ENCODE assay signal across 9 mouse cellular contexts in the genomic region with DNA sequence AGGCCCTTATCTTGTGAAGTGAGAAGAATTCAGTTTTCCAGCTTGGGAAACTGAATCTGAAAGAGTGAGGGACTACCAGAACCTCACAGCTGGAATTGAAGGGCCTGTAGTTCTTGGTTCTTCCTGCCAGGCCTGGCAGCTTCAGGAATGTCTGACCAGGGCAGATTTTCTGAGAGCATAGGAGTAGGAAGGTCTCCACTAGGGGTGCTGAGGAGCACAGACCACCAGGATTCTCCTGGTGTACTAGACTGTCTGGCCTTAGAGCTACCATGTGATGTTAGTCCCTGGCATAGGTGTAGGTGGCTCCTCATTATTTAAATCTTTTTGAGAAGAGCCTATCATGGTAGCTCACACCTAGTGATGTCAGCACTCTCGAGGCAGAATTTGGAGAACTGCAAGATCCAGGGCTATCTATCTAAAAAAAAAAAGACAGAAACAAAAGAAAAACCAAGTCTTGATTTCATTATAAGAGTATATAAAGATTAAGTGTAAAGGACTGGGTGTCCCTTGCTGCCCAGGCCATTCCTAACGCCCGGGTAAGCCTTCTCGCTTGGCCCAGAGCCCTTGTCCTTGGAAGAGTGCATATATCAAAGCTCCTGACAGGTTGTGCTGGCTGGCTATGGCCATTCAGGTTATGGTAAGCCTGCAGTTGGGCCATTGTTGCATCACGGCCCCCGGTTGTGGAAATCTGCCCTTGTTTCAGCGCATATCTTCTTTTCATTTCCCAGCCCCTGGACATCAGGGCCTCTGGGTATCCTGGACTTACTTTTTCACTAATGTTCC. TPM values are rescaled to one million over a fixed set of nuclear protein-coding genes. Genes with fewer than 3 reads are reported as not detected.
DNase-seq lines count a peak whose midpoint lies in the region; ATAC-seq and TF ChIP-seq lines count a peak whose summit lies in the region.
"Had no signal": no experiment of that assay in that cellular context is flagged by ENCODE, and none has a peak within 500 bp of the region (broad histone marks: within the 10 kb centered on the region; RNA-seq: fewer than 3 reads in every experiment).

No protein-coding gene starts in this region.

- peaks cover 2 to 18% of the 10 kb centered on the region in 2 experiments; a peak in 3 of 4 replicates for H3K4me1 ChIP-seq in MEL (ENCODE audit: control insufficient read depth in 1 of 2, insufficient read depth in 2 of 2, low read length in 2 of 2)
- H3K4me1 ChIP-seq in heart, embryonic 12.5 days (replicated peaks): peaks cover 73% of the 10 kb centered on the region
- peaks cover 52% of the 10 kb centered on the region for H3K4me1 ChIP-seq in liver, postnatal 0 days (ENCODE audit: insufficient read depth)

- DNase-seq in layer of hippocampus, postnatal 10 days (ENCODE audit: low spot score in 2 of 2): peak; percentile 66 to 75
- no peak for DNase-seq in layer of hippocampus, adult 9-11 months
- DNase-seq in MEL (ENCODE audit: low read depth, low spot score): peak; percentile 42
- peak; percentile 64 to 83 for DNase-seq in cerebellum, postnatal 25 days
- peak; percentile 47 for DNase-seq in liver, postnatal 0 days
- peak; percentile 68 for DNase-seq in ovary, postnatal 36 days (ENCODE audit: low spot score)
- DNase-seq: liver, embryonic 13.5 days had no signal

- H3K36me3 ChIP-seq in MEL (ENCODE audit: control insufficient read depth in 1 of 2, insufficient read depth in 2 of 2, low read length in 2 of 2): peaks cover 3 to 9% of the 10 kb centered on the region in 2 experiments; a peak in 3 of 4 replicates
- H3K36me3 ChIP-seq in heart, embryonic 12.5 days: peaks cover 33% of the 10 kb centered on the region
- peaks cover 10% of the 10 kb centered on the region; the same call in 1 of the 2 replicates for H3K36me3 ChIP-seq in liver, postnatal 0 days (replicated peaks; ENCODE audit: insufficient read depth, low read length)

- no peak overlapping the region for H3K4me2 ChIP-seq in heart, embryonic 12.5 days
- no peak overlapping the region for H3K4me2 ChIP-seq in liver, postnatal 0 days (ENCODE audit: low read depth, low read length)
- H3K4me2 ChIP-seq: liver, embryonic 13.5 days had no signal

- no peak overlapping the region for H3K4me3 ChIP-seq in MEL (ENCODE audit: control insufficient read depth in 1 of 2, insufficient read depth in 1 of 2, low read depth in 2 of 2, low read length in 2 of 2)
- no peak overlapping the region for H3K4me3 ChIP-seq in heart, embryonic 12.5 days
- H3K4me3 ChIP-seq in liver, postnatal 0 days (ENCODE audit: low read depth, low read length): no peak overlapping the region
- H3K4me3 ChIP-seq: liver, embryonic 13.5 days had no signal

- 85% methylated on average over 7 of the region's 7 CpGs for WGBS in heart, embryonic 12.5 days
- WGBS in liver, postnatal 0 days (ENCODE audit: insufficient replicate concordance): 73% methylated on average over 7 of the region's 7 CpGs

- H3K27me3 ChIP-seq in MEL (ENCODE audit: control insufficient read depth in 1 of 2, insufficient read depth in 2 of 2, low read length in 2 of 2): no peaks in the 10 kb centered on the region
- H3K27me3 ChIP-seq in heart, embryonic 12.5 days (replicated peaks): no peaks in the 10 kb centered on the region
- no peaks in the 10 kb centered on the region for H3K27me3 ChIP-seq in liver, postnatal 0 days (ENCODE audit: insufficient read depth, low read length)
- H3K27me3 ChIP-seq: liver, embryonic 13.5 days had no signal

- H3K9ac ChIP-seq in MEL (ENCODE audit: control insufficient read depth, low read depth, low read length, poor library complexity, severe bottlenecking): no peak overlapping the region
- H3K9ac ChIP-seq in heart, embryonic 12.5 days: 0 out of 2 replicates have a peak overlapping the region, but pooled peaks have one; percentile 23
- H3K9ac ChIP-seq in liver, postnatal 0 days (replicated peaks): no peak overlapping the region
- H3K9ac ChIP-seq: liver, embryonic 13.5 days had no signal

- no peak for TF ChIP-seq EP300 in MEL (IDR thresholded peaks at IDR 0.05; ENCODE audit: low read depth in 1 of 2, low read length in 2 of 2)
- TF ChIP-seq EP300 in liver, postnatal 0 days (IDR thresholded peaks at IDR 0.05; ENCODE audit: low read depth): no peak

- peak; percentile 41 to 48 (median 45) for TF ChIP-seq CTCF in MEL (IDR thresholded peaks at IDR 0.05 in 2 of 3, conservative IDR thresholded peaks at IDR 0.05 in 1 of 3; ENCODE audit: control insufficient read depth in 1 of 3, insufficient read depth in 1 of 3, low read depth in 2 of 3, low read length in 3 of 3, poor library complexity in 1 of 3, severe bottlenecking in 1 of 3)
- peak; percentile 63 for TF ChIP-seq CTCF in liver, postnatal 0 days (IDR thresholded peaks at IDR 0.05; ENCODE audit: low read depth)

- no peak overlapping the region for H3K27ac ChIP-seq in MEL (ENCODE audit: control insufficient read depth, low read depth, low read length)
- peak overlapping the region; percentile 56 for H3K27ac ChIP-seq in heart, embryonic 12.5 days (ENCODE audit: poor library complexity, severe bottlenecking)
- H3K27ac ChIP-seq in liver, postnatal 0 days (ENCODE audit: low read depth): 0 out of 2 replicates have a peak overlapping the region, but pooled peaks have one; percentile 23

- 0 out of 2 replicates have a peak, but pooled peaks have one; percentile 27 for ATAC-seq in heart, embryonic 12.5 days (ENCODE audit: insufficient number of reproducible peaks, low FRiP score)
- ATAC-seq in liver, postnatal 0 days: no peak
- no peak for ATAC-seq in activated CD4-positive, CD25-positive, alpha-beta regulatory T cell, adult 4 months

- H3K9me3 ChIP-seq in MEL (replicated peaks; ENCODE audit: insufficient read depth, low read length): no peaks in the 10 kb centered on the region
- H3K9me3 ChIP-seq in heart, embryonic 12.5 days (replicated peaks): 0 out of 2 replicates have a peak, but pooled peaks cover 2% of the 10 kb centered on the region
- no peaks in the 10 kb centered on the region for H3K9me3 ChIP-seq in liver, postnatal 0 days (ENCODE audit: low read length)
- H3K9me3 ChIP-seq: liver, embryonic 13.5 days had no signal

- TF ChIP-seq POLR2A in MEL (IDR thresholded peaks at IDR 0.05; ENCODE audit: control insufficient read depth in 1 of 2, insufficient read depth in 1 of 2, low read depth in 1 of 2, low read length in 2 of 2, poor library complexity in 1 of 2): no peak

- peaks cover 3% of the 10 kb centered on the region; the same call in 1 of the 2 replicates for H3K79me2 ChIP-seq in MEL (ENCODE audit: control insufficient read depth, insufficient read depth, low read length, poor library complexity)

- no peak; the same call in 1 of the 2 replicates for TF ChIP-seq RAD21 in MEL (IDR thresholded peaks at IDR 0.05; ENCODE audit: low read depth, low read length)

TF ChIP-seq in MEL, 35 proteins besides CTCF, POLR2A, EP300 and RAD21:
- TF ChIP-seq BHLHE40 (IDR thresholded peaks at IDR 0.05; ENCODE audit: borderline replicate concordance, low read depth, low read length): no peak
- TF ChIP-seq SMC3 (IDR thresholded peaks at IDR 0.05; ENCODE audit: low read depth, low read length): peak; percentile 21; the same call in 1 of the 2 replicates

RNA-seq across cellular contexts. Expression of a gene that starts 13.1 kb away (rescaled TPM):
- total RNA-seq in layer of hippocampus, postnatal 10 days (2021): 100 to 1,000 TPM; 121 to 137 TPM
- total RNA-seq in MEL (2012; rRNA removed): 15.2 and 15.4 TPM in 2 replicates
- polyA plus RNA-seq in MEL (2012; ENCODE audit: insufficient read depth in 1 of 2, insufficient read length in 2 of 2, low read depth in 1 of 2, low replicate concordance in 2 of 2, missing spikeins in 1 of 2): 10 to 100 TPM in 1 of 2 experiments, not detected in 1; 27.5 TPM
- polyA plus RNA-seq in heart, embryonic 12.5 days (2016; fragmentation: Nextera tagmentation; extraction: Ambion mirVana): 47.4 TPM in 2 replicates
- 5.0 and 6.6 TPM in 2 replicates for polyA plus RNA-seq in liver, postnatal 0 days (2015; fragmentation: Nextera tagmentation; extraction: Ambion mirVana)
- 10 to 100 TPM; 52.7 to 59.0 TPM for polyA plus RNA-seq in activated CD4-positive, CD25-positive, alpha-beta regulatory T cell, adult 4 months (2017; shearing (Covaris generic))
